Mouse (Mus musculus) testis, adult 2 months (tissue): ENCODE results near the gene Klf1.
A peak's percentile ranks its signal among the peaks of the same experiment; 100 is the strongest.

Source experiments
- CTCF ChIP-seq: fragments of 200-500 bp; IDR thresholded peaks from 2 replicates; pipeline ENCODE4 v1.5.1; 2012; ENCODE audit warnings: low read depth, mild to moderate bottlenecking, inconsistent platforms, low read length, moderate library complexity; ENCODE audit not compliant: control insufficient read depth, insufficient read depth, insufficient replicate concordance
- POLR2A ChIP-seq: fragments of 200-500 bp; IDR thresholded peaks from 2 replicates; pipeline ENCODE4 v1.6.1; 2012; ENCODE audit warnings: low read depth, mild to moderate bottlenecking, inconsistent platforms, low read length, moderate library complexity; ENCODE audit not compliant: control insufficient read depth

- TF ChIP-seq CTCF = no peak
- TF ChIP-seq POLR2A = peak; percentile 86
Observed at GRCm38 (mm10) chr8:84871376-84872308, 30.1 kb upstream of the Klf1 start, which contains the start of gene Syce2.
